Mouse (Mus musculus) brain, embryonic 18.5 days (tissue): ENCODE data around the gene Samd5.

Experiments used
- DNase-seq: peaks from one replicate; pipeline ENCODE4 v3.0.0-alpha.2; 2012; ENCODE audit warnings: low read depth, low spot score

Gene Samd5

GRCm38 (mm10) chr10:9574135-9574534, 100.9 kb downstream of the Samd5 start:
- DNase-seq = no peak
